Mouse (Mus musculus) layer of hippocampus, adult 18-20 months (tissue): ENCODE results near the gene Cpt1a. TPM values are rescaled to one million over a fixed set of nuclear protein-coding genes. Genes with fewer than 3 reads are reported as not detected.

Experiments
- DNase-seq, 2 experiments: peaks; one replicate each; pipeline ENCODE4 v3.0.0; 2022; ENCODE audit warnings: low spot score in 2 of 2
- total RNA-seq, 2 experiments: library from RNA; stranded (reverse); gene quantifications; 2 replicates each; pipeline ENCODE4 v1.2.3; 2021

Cpt1a gene
- total RNA-seq, 2 experiments from 2014 or later, result 24.3 to 24.7 TPM

GRCm38 (mm10) chr19:3363510-3363909 lies 41.4 kb downstream of the Cpt1a start:
- no peak for DNase-seq

DNA sequence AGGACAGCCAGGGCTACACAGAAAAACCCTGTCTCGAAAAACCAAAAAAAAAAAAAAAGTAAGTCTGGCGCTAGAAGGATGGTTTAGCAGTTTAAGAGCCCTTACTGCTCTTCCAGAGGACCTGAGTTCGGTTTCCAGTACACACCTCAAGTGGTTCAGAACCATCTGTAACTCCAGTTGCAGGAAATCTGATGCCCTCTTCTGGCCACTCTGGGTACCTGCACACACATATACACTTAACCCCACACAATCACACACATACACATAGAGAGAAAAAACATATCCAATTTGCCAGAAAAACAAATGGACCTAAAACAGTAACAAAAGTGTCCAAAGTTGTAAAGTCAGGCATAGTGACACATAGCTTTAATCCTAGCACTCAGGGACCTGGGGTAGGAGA lies 43.0 kb downstream of the Cpt1a start:
- DNase-seq, result no peak

GRCm38 (mm10) chr19:3368276-3368675 lies 46.1 kb downstream of the Cpt1a start:
- no peak for DNase-seq

DNA sequence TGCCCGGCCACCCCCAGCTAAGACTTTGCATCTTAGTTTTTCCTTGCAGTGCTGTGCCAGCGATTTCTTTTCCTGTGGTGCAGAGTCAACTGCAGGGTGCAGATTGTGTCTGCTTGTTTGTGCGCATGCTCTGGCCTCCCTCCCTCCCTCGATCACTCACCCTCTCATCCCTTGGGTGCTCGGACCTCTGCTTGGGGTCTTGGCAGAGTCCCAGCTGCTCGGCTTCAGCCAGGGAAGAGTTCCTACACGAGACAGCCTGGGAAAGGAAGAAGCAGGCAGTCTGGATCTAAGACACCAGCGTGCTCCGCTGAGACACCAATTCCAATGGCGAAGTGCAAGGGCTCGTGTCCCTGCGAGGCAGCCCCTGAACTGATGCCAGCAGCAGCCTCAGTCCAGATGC lies 51.2 kb downstream of the Cpt1a start:
- no peak for DNase-seq

GRCm38 (mm10) chr19:3374028-3374427 lies 51.9 kb downstream of the Cpt1a start:
- no peak for DNase-seq

- no peak for DNase-seq
Observed at GRCm38 (mm10) chr19:3375945-3376495, 53.9 kb downstream of the Cpt1a start.

- DNase-seq, result no peak
Observed at GRCm38 (mm10) chr19:3376966-3377715, 55.0 kb downstream of the Cpt1a start.

DNA sequence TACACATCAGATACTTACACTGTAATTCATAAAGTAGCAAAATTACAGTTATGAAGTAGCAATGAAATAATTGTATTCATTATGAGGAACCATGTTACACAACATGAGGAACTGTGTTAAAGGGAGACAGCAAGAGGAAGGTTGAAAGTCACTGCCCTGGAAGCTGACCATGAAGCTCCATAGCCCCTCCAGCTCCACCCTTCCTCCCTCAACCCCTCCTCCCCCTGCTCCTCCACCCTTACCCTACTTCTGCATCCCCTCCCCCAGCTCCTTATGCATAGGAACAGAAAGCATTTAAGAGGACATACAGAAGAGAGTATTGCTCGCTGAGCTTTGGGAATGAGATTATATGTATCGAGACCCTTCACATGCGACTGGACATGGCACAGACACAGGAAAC lies 56.5 kb downstream of the Cpt1a start:
- DNase-seq, result no peak

GRCm38 (mm10) chr19:3388061-3388460 lies 65.9 kb downstream of the Cpt1a start:
- no peak for DNase-seq

GRCm38 (mm10) chr19:3388629-3389057 lies 66.5 kb downstream of the Cpt1a start, which contains the start of gene Tesmin:
Tesmin (plus strand) TSS chr19:3388857.
- DNase-seq, result peak; percentile 52 to 70

- DNase-seq, result peak; percentile 77 to 88
Observed at GRCm38 (mm10) chr19:3389089-3389488, 67.0 kb downstream of the Cpt1a start.

- no peak for DNase-seq
Observed at GRCm38 (mm10) chr19:3392384-3392783, 70.2 kb downstream of the Cpt1a start.

GRCm38 (mm10) chr19:3394216-3394615 lies 72.1 kb downstream of the Cpt1a start:
- no peak for DNase-seq

DNA sequence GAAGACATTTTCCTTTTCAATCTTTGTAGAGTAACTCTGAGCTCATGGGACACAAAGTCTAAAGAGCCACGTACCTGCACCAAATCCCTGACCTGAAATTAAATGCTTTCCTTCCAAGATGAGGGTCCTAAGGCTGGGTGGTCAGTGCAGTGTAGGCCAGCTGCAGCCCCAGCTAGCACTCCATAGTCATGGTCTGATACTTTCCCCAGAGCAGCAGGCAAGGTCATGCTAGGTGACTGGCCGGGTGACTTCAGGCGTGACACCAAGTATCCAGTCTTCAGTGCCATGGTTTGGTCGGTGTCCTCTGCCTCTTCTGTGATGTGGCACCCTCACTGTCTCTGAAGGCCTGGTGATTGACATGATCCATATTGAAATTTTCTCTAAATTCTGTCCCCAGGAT lies 77.9 kb downstream of the Cpt1a start:
- no peak for DNase-seq

GRCm38 (mm10) chr19:3401504-3401903 lies 79.4 kb downstream of the Cpt1a start:
- DNase-seq, result no peak

- no peak for DNase-seq
Observed at GRCm38 (mm10) chr19:3401943-3402342, 79.8 kb downstream of the Cpt1a start.

DNA sequence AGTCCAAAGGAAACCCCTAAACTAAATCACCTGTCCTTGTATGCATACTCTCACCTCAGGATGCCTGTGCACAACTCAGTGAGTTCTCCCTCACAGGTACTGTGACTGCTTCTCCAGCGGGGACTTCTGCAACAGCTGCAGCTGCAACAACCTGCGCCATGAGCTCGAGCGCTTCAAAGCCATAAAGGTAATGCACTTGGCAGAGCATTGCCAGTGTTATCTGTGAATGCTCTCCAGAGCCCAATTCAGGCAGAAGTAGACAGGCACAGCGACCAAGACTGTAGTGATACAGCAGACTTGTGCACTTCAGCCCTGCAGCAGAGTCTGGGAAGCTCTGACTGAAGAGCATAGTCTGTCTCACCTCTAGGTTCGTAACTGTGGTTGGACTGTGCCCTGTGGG lies 80.3 kb downstream of the Cpt1a start:
- DNase-seq, result no peak

- no peak for DNase-seq
Observed at GRCm38 (mm10) chr19:3404030-3404429, 81.9 kb downstream of the Cpt1a start.

- no peak for DNase-seq
Observed at GRCm38 (mm10) chr19:3405531-3406281, 83.6 kb downstream of the Cpt1a start.

- no peak for DNase-seq
Observed at GRCm38 (mm10) chr19:3414268-3414733, 92.2 kb downstream of the Cpt1a start, which contains the start of gene Gal. Gal (minus strand) TSS chr19:3414544.

DNA sequence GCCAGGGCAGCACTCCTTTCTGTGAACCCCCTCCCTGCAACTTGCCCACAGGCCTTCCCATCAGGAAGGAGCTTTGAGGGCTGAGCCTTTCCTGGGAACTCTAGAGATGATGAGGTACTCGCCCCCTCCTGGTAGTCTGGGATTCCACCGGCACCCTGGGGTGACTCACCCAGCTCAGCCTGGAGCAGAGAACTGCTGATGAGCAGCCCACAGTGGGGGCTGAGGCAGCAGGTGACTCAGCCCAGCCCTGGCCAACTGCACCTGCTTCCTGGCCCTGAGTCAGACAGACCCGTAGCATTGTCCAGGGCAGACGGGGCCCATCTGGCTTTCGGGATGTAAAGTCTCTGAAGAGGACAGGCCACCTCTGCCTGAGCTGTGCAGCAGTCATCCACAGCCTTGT lies 97.1 kb downstream of the Cpt1a start:
- peak; percentile 16 to 43 for DNase-seq

GRCm38 (mm10) chr19:3422488-3422887 lies 100.4 kb downstream of the Cpt1a start:
- DNase-seq, result no peak
